Mouse (Mus musculus): Measurements from ENCODE around the gene Ccn2. TPM values are rescaled to one million over a fixed set of nuclear protein-coding genes. Genes with fewer than 3 reads are reported as not detected.

The Ccn2 gene
- polyA plus RNA-seq (2021): 124 TPM

GRCm38 (mm10) chr10:24595250-24596002, at the start of gene Ccn2:
Gene Ccn2 (plus strand): TSS chr10:24595442.
- in situ Hi-C loops (cut with MboI; ENCODE audit: low pct_unique_long_range_greater_than_20kb): no loop called here
- no peak for TF ChIP-seq CTCF (IDR thresholded peaks at IDR 0.05)
- POLR2A ChIA-PET: interaction anchor here (0.7 to 0.9 kb wide), 2 partner anchors 129 to 133 kb away, joined by 3 read pairs; no protein-coding TSS in a partner anchor
- CTCF ChIA-PET: interaction anchor here (1.3 to 2.5 kb wide), 4 partner anchors 18 to 188 kb away, joined by 3 to 9 read pairs (median 4); no protein-coding TSS in a partner anchor
- H3K27me3 ChIP-seq: no peaks in the 10 kb centered on the region
- DNase-seq (ENCODE audit: low read depth, low spot score): no peak
- ATAC-seq: peak; percentile 81

DNA sequence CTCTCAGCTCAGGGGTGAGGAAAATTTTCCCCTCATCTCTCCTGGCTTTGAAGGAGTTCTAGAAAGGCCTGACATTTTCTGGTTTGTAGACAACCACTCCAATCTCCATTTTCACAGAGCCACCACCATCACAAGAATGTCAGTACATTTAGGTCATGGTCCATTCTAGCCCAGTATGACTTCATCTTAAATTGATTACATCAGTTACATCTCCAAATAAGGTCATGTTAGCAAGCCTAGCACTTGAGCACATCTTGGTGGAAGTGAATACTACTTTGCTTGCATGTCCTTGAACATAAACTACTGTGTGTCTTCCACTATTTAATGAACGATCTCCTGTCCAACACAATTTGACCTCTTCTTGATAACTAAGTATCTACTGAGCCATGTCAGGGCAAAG, 42.4 kb upstream of the Ccn2 start:
- H3K27me3 ChIP-seq: no peaks in the 10 kb centered on the region
- DNase-seq (ENCODE audit: low read depth, low spot score) (no peak), ATAC-seq (no peak)
- TF ChIP-seq CTCF (IDR thresholded peaks at IDR 0.05): no peak
- in situ Hi-C loops (cut with MboI; ENCODE audit: low pct_unique_long_range_greater_than_20kb): no loop called here
- ChIA-PET POLR2A (no interaction called here), CTCF (interaction anchor here (1.4 to 1.7 kb wide), 2 partner anchors 11 to 59 kb away, joined by 5 read pairs; no protein-coding TSS in a partner anchor)

GRCm38 (mm10) chr10:24554091-24554490, 41.2 kb upstream of the Ccn2 start:
- peak; percentile 89 for ATAC-seq
- no peak for TF ChIP-seq CTCF (IDR thresholded peaks at IDR 0.05)
- ChIA-PET POLR2A (no interaction called here), CTCF (no interaction called here)
- in situ Hi-C loops (cut with MboI; ENCODE audit: low pct_unique_long_range_greater_than_20kb): no loop called here
- no peaks in the 10 kb centered on the region for H3K27me3 ChIP-seq
- DNase-seq (ENCODE audit: low read depth, low spot score): no peak

DNA sequence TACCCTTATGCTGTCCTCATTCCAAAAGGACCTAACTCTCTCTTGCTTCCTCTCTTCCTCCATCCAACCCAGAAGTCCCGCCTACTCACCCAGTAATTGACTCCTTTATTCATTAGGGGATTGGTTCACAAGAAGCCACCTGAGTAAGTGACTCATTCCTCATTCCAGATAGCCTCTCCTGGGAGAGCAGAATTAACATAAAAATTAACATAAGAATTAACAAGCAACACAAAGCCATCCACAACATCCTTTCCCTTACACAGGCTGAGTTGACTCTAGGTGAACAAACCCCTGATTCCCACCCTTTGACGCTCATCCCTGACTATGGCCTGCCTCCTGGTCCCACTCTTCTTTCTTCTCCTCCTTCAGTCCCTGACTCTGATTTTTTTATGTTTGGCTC, 36.9 kb upstream of the Ccn2 start:
- H3K27me3 ChIP-seq: no peaks in the 10 kb centered on the region
- no peak for DNase-seq (ENCODE audit: low read depth, low spot score)
- in situ Hi-C loops (cut with MboI; ENCODE audit: low pct_unique_long_range_greater_than_20kb): no loop called here
- no peak for TF ChIP-seq CTCF (IDR thresholded peaks at IDR 0.05)
- CTCF ChIA-PET: no interaction called here
- no peak for ATAC-seq
- POLR2A ChIA-PET: interaction anchor here (1.2 kb wide), 1 partner anchor 63 kb away, joined by 3 read pairs; no protein-coding TSS in a partner anchor

- in situ Hi-C loops (cut with MboI; ENCODE audit: low pct_unique_long_range_greater_than_20kb): no loop called here
- DNase-seq (ENCODE audit: low read depth, low spot score) (no peak), ATAC-seq (no peak)
These were observed 25.4 kb upstream of the Ccn2 start for GRCm38 (mm10) chr10:24569691-24570420.

GRCm38 (mm10) chr10:24572044-24572960, 22.9 kb upstream of the Ccn2 start:
- in situ Hi-C loops (cut with MboI; ENCODE audit: low pct_unique_long_range_greater_than_20kb): no loop called here
- CTCF ChIA-PET: interaction anchor here (1.0 to 1.2 kb wide), 3 partner anchors 9 to 78 kb away, joined by 3 read pairs; no protein-coding TSS in a partner anchor
- TF ChIP-seq CTCF (IDR thresholded peaks at IDR 0.05): no peak
- DNase-seq (ENCODE audit: low read depth, low spot score) (no peak), ATAC-seq (no peak)
- POLR2A ChIA-PET: interaction anchor here (1.0 kb wide), 1 partner anchor 42 kb away, joined by 3 read pairs; no protein-coding TSS in a partner anchor
- no peaks in the 10 kb centered on the region for H3K27me3 ChIP-seq

More at GRCm38 (mm10) chr10:24569691-24570420, 25.4 kb upstream of the Ccn2 start:
- no peaks in the 10 kb centered on the region for H3K27me3 ChIP-seq
- CTCF ChIA-PET: no interaction called here
- POLR2A ChIA-PET: no interaction called here
- no peak for TF ChIP-seq CTCF (IDR thresholded peaks at IDR 0.05)

DNA sequence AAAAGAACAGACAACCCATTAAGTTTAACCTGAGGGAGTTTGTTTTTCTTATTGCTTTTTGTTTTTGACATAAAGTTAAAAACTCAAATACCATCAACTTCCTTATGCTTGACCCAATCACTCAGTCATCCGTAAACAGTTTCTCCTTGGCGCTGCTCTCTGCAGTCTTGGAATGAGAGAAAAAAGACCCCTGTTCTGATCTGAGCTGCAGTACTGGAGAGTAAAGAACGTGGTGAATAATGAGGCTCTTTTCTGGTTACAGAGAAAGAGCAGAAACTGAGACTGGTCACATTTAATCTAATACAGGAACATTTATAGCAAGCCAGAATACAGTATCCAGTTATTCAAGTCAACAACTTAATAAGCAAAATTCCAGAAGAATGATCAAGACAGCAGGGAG, 21.8 kb upstream of the Ccn2 start:
- no peak for ATAC-seq
- ChIA-PET POLR2A (no interaction called here), CTCF (no interaction called here)
- in situ Hi-C loops (cut with MboI; ENCODE audit: low pct_unique_long_range_greater_than_20kb): no loop called here
- no peak for TF ChIP-seq CTCF (IDR thresholded peaks at IDR 0.05)
- no peaks in the 10 kb centered on the region for H3K27me3 ChIP-seq
- DNase-seq (ENCODE audit: low read depth, low spot score): no peak

- ATAC-seq: peak; percentile 39
These were observed 14.2 kb upstream of the Ccn2 start for GRCm38 (mm10) chr10:24581076-24581475.

GRCm38 (mm10) chr10:24588824-24589223, 6.4 kb upstream of the Ccn2 start:
- ChIA-PET POLR2A (interaction anchor here (0.6 kb wide), 1 partner anchor 131 kb away, joined by 8 read pairs; no protein-coding TSS in a partner anchor), CTCF (no interaction called here)
- in situ Hi-C loops (cut with MboI; ENCODE audit: low pct_unique_long_range_greater_than_20kb): loop anchor here (5.0 kb wide), 1 partner anchor 197 kb away; no protein-coding TSS in a partner anchor
- ATAC-seq (peak; percentile 18), DNase-seq (ENCODE audit: low read depth, low spot score) (no peak)
- H3K27me3 ChIP-seq: no peaks in the 10 kb centered on the region
- no peak for TF ChIP-seq CTCF (IDR thresholded peaks at IDR 0.05)

More at GRCm38 (mm10) chr10:24581076-24581475, 14.2 kb upstream of the Ccn2 start:
- in situ Hi-C loops (cut with MboI; ENCODE audit: low pct_unique_long_range_greater_than_20kb): no loop called here
- ChIA-PET POLR2A (no interaction called here), CTCF (interaction anchor here (1.0 kb wide), 2 partner anchors 9 to 17 kb away, joined by 3 read pairs; no protein-coding TSS in a partner anchor)
- H3K27me3 ChIP-seq: no peaks in the 10 kb centered on the region
- DNase-seq (ENCODE audit: low read depth, low spot score): no peak
- TF ChIP-seq CTCF (IDR thresholded peaks at IDR 0.05): no peak

DNA sequence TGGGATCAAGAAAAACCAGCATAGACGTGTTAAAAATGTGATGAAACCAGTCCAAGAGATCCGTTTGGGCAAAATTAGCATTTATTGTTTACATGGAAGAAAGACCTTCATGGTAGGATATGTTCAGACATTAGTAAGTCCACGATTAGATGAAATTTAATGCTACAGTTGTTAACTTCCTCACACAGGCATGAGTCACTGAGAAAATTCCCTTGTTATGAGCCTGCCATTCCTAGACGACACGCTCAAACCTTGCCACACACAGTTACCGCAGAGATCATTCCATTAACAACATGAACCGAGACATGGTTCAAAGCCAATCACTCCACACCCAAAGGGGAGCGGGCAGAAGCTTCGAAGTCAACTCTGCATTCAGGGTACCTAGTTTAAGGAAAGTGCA, 6.0 kb upstream of the Ccn2 start:
- DNase-seq (ENCODE audit: low read depth, low spot score) (peak; percentile 86), ATAC-seq (peak; percentile 91)
- CTCF ChIA-PET: interaction anchor here (1.0 kb wide), 1 partner anchor 9 kb away, joined by 3 read pairs; no protein-coding TSS in a partner anchor
- in situ Hi-C loops (cut with MboI; ENCODE audit: low pct_unique_long_range_greater_than_20kb): loop anchor here (5.0 kb wide), 1 partner anchor 197 kb away; no protein-coding TSS in a partner anchor
- no peaks in the 10 kb centered on the region for H3K27me3 ChIP-seq
- POLR2A ChIA-PET: interaction anchor here (0.6 kb wide), 1 partner anchor 131 kb away, joined by 8 read pairs; no protein-coding TSS in a partner anchor
- no peak for TF ChIP-seq CTCF (IDR thresholded peaks at IDR 0.05)

All from Patski (cell line).